Mouse (Mus musculus) MEL (cell line): ENCODE measurements around the gene Cep170b. TPM values are rescaled to one million over a fixed set of nuclear protein-coding genes. Genes with fewer than 3 reads are reported as not detected.

Experiments used
- DNase-seq: peaks from one replicate; pipeline ENCODE4 v3.0.0; 2011; ENCODE audit warnings: low read depth, low spot score
- H3K27ac ChIP-seq: 2 replicates; pipeline ENCODE4 v1.5.1; 2012; ENCODE audit warnings: low read depth, mild to moderate bottlenecking, control low read depth, low read length, moderate library complexity; ENCODE audit not compliant: control insufficient read depth
- H3K27me3 ChIP-seq, 2 experiments: fragments of 150-350 bp in 1 of 2; sonication (generic) in 1 of 2; 2 replicates each; pipeline ENCODE4 v1.6.1; 2012; ENCODE audit warnings: low read length in 2 of 2, mild to moderate bottlenecking in 2 of 2, improper control_type of control experiment in 1 of 2, moderate library complexity in 1 of 2; ENCODE audit not compliant: insufficient read depth in 2 of 2, control insufficient read depth in 1 of 2
- H3K36me3 ChIP-seq, 2 experiments: 2 replicates each; pipeline ENCODE4 v1.6.1; 2012 to 2014; ENCODE audit warnings: low read length in 2 of 2, improper control_type of control experiment in 1 of 2, inconsistent platforms in 1 of 2, mild to moderate bottlenecking in 1 of 2; ENCODE audit not compliant: insufficient read depth in 2 of 2, control insufficient read depth in 1 of 2
- H3K4me1 ChIP-seq, 2 experiments: fragments of 150-350 bp in 1 of 2; sonication (generic) in 1 of 2; 2 replicates each; pipeline ENCODE4 v1.6.1; 2012; ENCODE audit warnings: low read length in 2 of 2, improper control_type of control experiment in 1 of 2, mild to moderate bottlenecking in 1 of 2; ENCODE audit not compliant: insufficient read depth in 2 of 2, control insufficient read depth in 1 of 2
- H3K4me3 ChIP-seq, 2 experiments: fragments of 150-350 bp in 1 of 2; sonication (generic) in 1 of 2; 2 replicates each; pipeline ENCODE4 v1.5.1; 2012; ENCODE audit warnings: low read depth in 2 of 2, low read length in 2 of 2, mild to moderate bottlenecking in 2 of 2, moderate library complexity in 2 of 2, control low read depth in 1 of 2, improper control_type of control experiment in 1 of 2; ENCODE audit not compliant: control insufficient read depth in 1 of 2, insufficient read depth in 1 of 2
- H3K79me2 ChIP-seq: 2 replicates; pipeline ENCODE4 v1.6.1; 2012; ENCODE audit warnings: mild to moderate bottlenecking, low read length, moderate library complexity; ENCODE audit not compliant: control insufficient read depth, poor library complexity, insufficient read depth
- H3K9ac ChIP-seq: 2 replicates; pipeline ENCODE4 v1.6.1; 2012; ENCODE audit warnings: low read depth, mild to moderate bottlenecking, control low read depth, low read length, moderate library complexity; ENCODE audit not compliant: control insufficient read depth, poor library complexity, severe bottlenecking
- H3K9me3 ChIP-seq: fragments of 150-350 bp; sonication (generic); replicated peaks from 2 replicates; pipeline ENCODE4 v1.6.1; 2012; ENCODE audit warnings: mild to moderate bottlenecking, low read length, improper control_type of control experiment, moderate library complexity; ENCODE audit not compliant: insufficient read depth
- CTCF ChIP-seq, 3 experiments: IDR thresholded peaks in 2 of 3; conservative IDR thresholded peaks in 1 of 3; 2 replicates each; pipeline ENCODE4 v1.5.1; 2011 to 2012; ENCODE audit warnings: low read length in 3 of 3, low read depth in 2 of 3, mild to moderate bottlenecking in 2 of 3, improper control_type of control experiment in 1 of 3, inconsistent platforms in 1 of 3, mixed read lengths in 1 of 3, moderate library complexity in 1 of 3; ENCODE audit not compliant: control insufficient read depth in 1 of 3, insufficient read depth in 1 of 3, poor library complexity in 1 of 3, severe bottlenecking in 1 of 3
- E2F4 ChIP-seq: IDR thresholded peaks from 2 replicates; pipeline ENCODE4 v1.6.1; 2011; ENCODE audit warnings: low read depth, low read length, improper control_type of control experiment, borderline replicate concordance
- GABPA ChIP-seq: IDR thresholded peaks from 2 replicates; pipeline ENCODE4 v1.6.1; 2012; ENCODE audit warnings: low read depth, mild to moderate bottlenecking, inconsistent platforms, low read length, improper control_type of control experiment, moderate library complexity
- HCFC1 ChIP-seq: IDR thresholded peaks from 2 replicates; pipeline ENCODE4 v1.6.1; 2012; ENCODE audit warnings: low read depth, mild to moderate bottlenecking, inconsistent platforms, low read length, improper control_type of control experiment, moderate library complexity
- MEF2A ChIP-seq: IDR thresholded peaks from 2 replicates; pipeline ENCODE4 v1.6.1; 2014; ENCODE audit warnings: low read depth, mild to moderate bottlenecking, inconsistent platforms, low read length, improper control_type of control experiment; ENCODE audit not compliant: poor library complexity, insufficient replicate concordance, severe bottlenecking; ENCODE audit errors: extremely low read depth
- MXI1 ChIP-seq: IDR thresholded peaks from 2 replicates; pipeline ENCODE4 v1.6.1; 2011; ENCODE audit warnings: mild to moderate bottlenecking, low read depth, low read length, improper control_type of control experiment
- MYB ChIP-seq: IDR thresholded peaks from 2 replicates; pipeline ENCODE4 v1.6.1; 2011; ENCODE audit warnings: mild to moderate bottlenecking, low read depth, low read length, improper control_type of control experiment
- MYC ChIP-seq: IDR thresholded peaks from 2 replicates; pipeline ENCODE4 v1.6.1; 2011; ENCODE audit warnings: low read depth, mild to moderate bottlenecking, low read length, improper control_type of control experiment, moderate library complexity
- NRF1 ChIP-seq: IDR thresholded peaks from 2 replicates; pipeline ENCODE4 v1.6.1; 2014; ENCODE audit warnings: low read depth, mild to moderate bottlenecking, inconsistent platforms, low read length, improper control_type of control experiment, moderate library complexity; ENCODE audit not compliant: poor library complexity, insufficient read depth, severe bottlenecking
- POLR2A ChIP-seq, 2 experiments: IDR thresholded peaks; 2 replicates each; pipeline ENCODE4 v1.6.1; 2011 to 2012; ENCODE audit warnings: low read length in 2 of 2, mild to moderate bottlenecking in 2 of 2, control low read depth in 1 of 2, improper control_type of control experiment in 1 of 2, low read depth in 1 of 2, moderate library complexity in 1 of 2; ENCODE audit not compliant: control insufficient read depth in 1 of 2, insufficient read depth in 1 of 2, poor library complexity in 1 of 2
- RAD21 ChIP-seq: IDR thresholded peaks from 2 replicates; pipeline ENCODE4 v1.6.1; 2011; ENCODE audit warnings: mild to moderate bottlenecking, low read depth, low read length, improper control_type of control experiment
- RCOR1 ChIP-seq: IDR thresholded peaks from 2 replicates; pipeline ENCODE4 v1.6.1; 2012; ENCODE audit warnings: low read depth, mild to moderate bottlenecking, inconsistent platforms, low read length, improper control_type of control experiment
- SIN3A ChIP-seq: IDR thresholded peaks from 2 replicates; pipeline ENCODE4 v1.6.1; 2012; ENCODE audit warnings: low read length, improper control_type of control experiment, inconsistent platforms
- SMC3 ChIP-seq: IDR thresholded peaks from 2 replicates; pipeline ENCODE4 v1.6.1; 2011; ENCODE audit warnings: low read depth, low read length, improper control_type of control experiment
- TAL1 ChIP-seq: IDR thresholded peaks from 2 replicates; pipeline ENCODE4 v1.6.1; 2012; ENCODE audit warnings: mild to moderate bottlenecking, inconsistent platforms, low read length, moderate library complexity, mixed read lengths
- TCF12 ChIP-seq: IDR thresholded peaks from 2 replicates; pipeline ENCODE4 v1.6.1; 2014; ENCODE audit warnings: low read depth, mild to moderate bottlenecking, inconsistent platforms, low read length, improper control_type of control experiment, moderate library complexity
- UBTF ChIP-seq: IDR thresholded peaks from 2 replicates; pipeline ENCODE4 v1.6.1; 2012; ENCODE audit warnings: low read depth, mild to moderate bottlenecking, inconsistent platforms, low read length, improper control_type of control experiment, moderate library complexity, borderline replicate concordance; ENCODE audit not compliant: insufficient read depth
- ZMIZ1 ChIP-seq: IDR thresholded peaks from 2 replicates; pipeline ENCODE4 v1.6.1; 2012; ENCODE audit warnings: low read depth, mild to moderate bottlenecking, inconsistent platforms, low read length, improper control_type of control experiment, moderate library complexity
- polyA plus RNA-seq, 2 experiments: library from polyadenylated mRNA; stranded (reverse) in 1 of 2; unstranded in 1 of 2; fragments of >175 nt in 1 of 2; fragments of >200 nt in 1 of 2; gene quantifications; 2 replicates each; pipeline versions ENCODE4 v1.2.1 to v1.2.4; 2012; ENCODE audit warnings: low replicate concordance in 2 of 2, low read depth in 1 of 2; ENCODE audit not compliant: insufficient read length in 2 of 2, insufficient read depth in 1 of 2, missing spikeins in 1 of 2
- total RNA-seq: library from RNA; depleted of rRNA; stranded (reverse); fragments of 300-350 nt; gene quantifications from 2 replicates; pipeline ENCODE4 v1.2.3, GENCODE M21; 2012

The Cep170b gene
- total and polyA plus RNA-seq, 3 experiments, result 49.7 to 64.0 TPM; not detected in 1

- TF ChIP-seq RCOR1 (peak; percentile 57), SIN3A (peak; percentile 66)
These were observed 44.8 kb upstream of the Cep170b start (continued) for GRCm38 (mm10) chr12:112675245-112676035.

- peak; percentile 73 for DNase-seq
- H3K4me1 ChIP-seq, result peaks cover 8 to 46% of the 10 kb centered on the region in 2 experiments
These were observed 43.2 kb upstream of the Cep170b start for GRCm38 (mm10) chr12:112677076-112677475.

GRCm38 (mm10) chr12:112677943-112678554 lies 42.2 kb upstream of the Cep170b start:
- H3K9ac ChIP-seq, result peak overlapping the region; percentile 78
- H3K79me2 ChIP-seq, result peaks cover 17% of the 10 kb centered on the region
- no peak for DNase-seq
- TF ChIP-seq ZMIZ1 (no peak), TAL1 (no peak)
- H3K27me3 ChIP-seq, result no peaks in the 10 kb centered on the region
- H3K4me1 ChIP-seq, result peaks cover 4 to 36% of the 10 kb centered on the region in 2 experiments
- H3K36me3 ChIP-seq, result peaks cover 0 to 11% of the 10 kb centered on the region in 2 experiments; a peak in 2 of 4 replicates
- peak overlapping the region; percentile 69 to 95; a peak in 3 of 4 replicates for H3K4me3 ChIP-seq
- no peak overlapping the region for H3K27ac ChIP-seq
- no peaks in the 10 kb centered on the region for H3K9me3 ChIP-seq

More at GRCm38 (mm10) chr12:112677076-112677475, 43.2 kb upstream of the Cep170b start:
- H3K36me3 ChIP-seq, result peaks cover 0 to 18% of the 10 kb centered on the region in 2 experiments; a peak in 2 of 4 replicates
- no peak overlapping the region for H3K27ac ChIP-seq
- no peak for TF ChIP-seq RAD21
- TF ChIP-seq TAL1, result no peak
- TF ChIP-seq SIN3A, result no peak; the same call in 1 of the 2 replicates
- TF ChIP-seq MXI1, result peak; percentile 35; the same call in 1 of the 2 replicates
- TF ChIP-seq GABPA, result no peak
- TF ChIP-seq MEF2A, result 0 out of 2 replicates have a peak, but pooled peaks have one; percentile 5
- H3K9me3 ChIP-seq, result no peaks in the 10 kb centered on the region
- H3K4me3 ChIP-seq, result no peak overlapping the region
- no peaks in the 10 kb centered on the region for H3K27me3 ChIP-seq
- H3K9ac ChIP-seq, result no peak overlapping the region
- peaks cover 27% of the 10 kb centered on the region for H3K79me2 ChIP-seq

- no peaks in the 10 kb centered on the region for H3K27me3 ChIP-seq
- peak within 1 kb of the TSS; percentile 69 to 95 for H3K4me3 ChIP-seq
- peaks cover 11% of the 10 kb centered on the region for H3K79me2 ChIP-seq
- no peaks in the 10 kb centered on the region for H3K9me3 ChIP-seq
- peaks cover 4 to 35% of the 10 kb centered on the region in 2 experiments for H3K4me1 ChIP-seq
- no peak within 1 kb of the TSS for H3K27ac ChIP-seq
- H3K36me3 ChIP-seq, result peaks cover 0 to 11% of the 10 kb centered on the region in 2 experiments; a peak in 2 of 4 replicates
- H3K9ac ChIP-seq, result peak within 1 kb of the TSS; percentile 78
- DNase-seq, result peak; percentile 64
- TF ChIP-seq GABPA, result 0 out of 2 replicates have a peak, but pooled peaks have one; percentile 19
- no peak for TF ChIP-seq E2F4
- TF ChIP-seq CTCF (IDR thresholded peaks at IDR 0.05 in 2 of 3, conservative IDR thresholded peaks at IDR 0.05 in 1 of 3; ENCODE audit: control insufficient read depth in 1 of 3, insufficient read depth in 1 of 3, low read depth in 2 of 3, low read length in 3 of 3, poor library complexity in 1 of 3, severe bottlenecking in 1 of 3), result no peak
- no peak for TF ChIP-seq MYC
- TF ChIP-seq UBTF, result 0 out of 2 replicates have a peak, but pooled peaks have one; percentile 64
- TF ChIP-seq NRF1, result no peak
- TF ChIP-seq MEF2A, result no peak
- TF ChIP-seq HCFC1, result peak; percentile 1; the same call in 1 of the 2 replicates
- TF ChIP-seq POLR2A (IDR thresholded peaks at IDR 0.05; ENCODE audit: control insufficient read depth in 1 of 2, insufficient read depth in 1 of 2, low read depth in 1 of 2, low read length in 2 of 2, poor library complexity in 1 of 2), result peak in 1 of 2 experiments; percentile 64; a peak in 1 of 4 replicates
- no peak; the same call in 1 of the 2 replicates for TF ChIP-seq SMC3
- peak; percentile 19; the same call in 1 of the 2 replicates for TF ChIP-seq TCF12
- no peak for TF ChIP-seq MYB
These were observed 41.7 kb upstream of the Cep170b start, which contains the start of gene Zbtb42 for GRCm38 (mm10) chr12:112678555-112679026. TSS of gene Zbtb42 (plus strand) at chr12:112678828.
